8 mouse cellular contexts compared by ENCODE assay signal in the genomic region with DNA sequence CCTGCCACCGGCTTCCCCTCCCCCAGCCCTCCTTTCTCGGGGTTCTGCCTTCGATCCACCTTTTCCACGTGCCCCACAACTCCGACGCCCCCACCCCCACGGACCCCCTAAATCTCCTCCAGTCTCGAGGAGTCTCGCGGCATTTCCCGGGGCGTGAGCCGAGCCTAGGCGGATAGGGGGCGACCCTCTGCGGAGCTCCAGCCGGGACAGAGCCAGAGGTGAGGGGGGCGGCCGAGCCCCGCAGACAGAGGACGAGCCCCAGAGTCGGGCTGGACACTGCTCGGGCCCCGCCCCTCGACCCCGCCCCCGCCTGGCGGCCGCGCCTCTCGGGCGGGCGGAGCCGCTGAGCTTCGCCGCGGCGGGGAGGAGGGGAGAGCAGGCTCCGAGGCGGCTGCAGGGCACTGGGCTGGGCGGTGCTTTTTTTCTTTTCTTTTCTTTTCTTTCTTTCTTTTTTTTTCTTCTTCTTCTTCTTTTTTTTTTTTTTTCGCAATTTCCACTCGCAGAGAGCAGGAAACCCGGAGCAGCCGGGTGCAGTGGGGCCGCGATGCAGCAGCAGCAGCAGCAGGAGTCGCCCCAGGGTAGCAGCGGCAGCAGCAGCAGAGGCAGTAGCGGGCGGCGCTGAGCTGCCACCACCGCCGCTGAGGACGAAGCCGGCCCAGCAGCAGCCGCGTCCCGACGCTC. TPM values are rescaled to one million over a fixed set of nuclear protein-coding genes. Genes with fewer than 3 reads are reported as not detected.
A peak's percentile ranks its signal among the peaks of the same experiment; 100 is the strongest.
DNase-seq lines count a peak whose midpoint lies in the region; ATAC-seq and TF ChIP-seq lines count a peak whose summit lies in the region.

Sh3kbp1 (plus strand) TSS at position 366 of the 681 bp plus-strand sequence.

- H3ac ChIP-seq in C2C12 (ENCODE audit: control insufficient read depth, insufficient read length, low read depth): peak within 1 kb of the TSS; percentile 98

- peak within 1 kb of the TSS; percentile 70 for H3K9ac ChIP-seq in kidney, embryonic 14.5 days (ENCODE audit: low read depth, low read length)
- H3K9ac ChIP-seq in midbrain, postnatal 0 days (replicated peaks; ENCODE audit: low read length, poor library complexity, severe bottlenecking): peak within 1 kb of the TSS; percentile 55

- H3K4me1 ChIP-seq in heart, embryonic 10.5 days: peaks cover 6% of the 10 kb centered on the region; the same call in 1 of the 2 replicates
- H3K4me1 ChIP-seq in kidney, embryonic 14.5 days (ENCODE audit: control insufficient read depth, insufficient read depth, low read length): no peaks in the 10 kb centered on the region
- no peaks in the 10 kb centered on the region for H3K4me1 ChIP-seq in midbrain, postnatal 0 days (ENCODE audit: insufficient read depth, low read length)

- 16% methylated on average over 57 of the region's 60 CpGs for WGBS in heart, embryonic 10.5 days
- WGBS in kidney, embryonic 14.5 days: 36% methylated on average over 53 of the region's 60 CpGs
- WGBS in midbrain, postnatal 0 days: 18% methylated on average over 39 of the region's 60 CpGs

- H3K27ac ChIP-seq in heart, embryonic 10.5 days: peak within 1 kb of the TSS; percentile 79
- peak within 1 kb of the TSS; percentile 62; the same call in 1 of the 2 replicates for H3K27ac ChIP-seq in kidney, embryonic 14.5 days (ENCODE audit: low read depth, low read length)
- peak within 1 kb of the TSS; percentile 62 for H3K27ac ChIP-seq in midbrain, postnatal 0 days (ENCODE audit: low read depth, low read length)

- ATAC-seq in erythroblast, adult 5-6 weeks (replicated peaks; ENCODE audit: low FRiP score, poor library complexity, severe bottlenecking): peak; percentile 88
- peak; percentile 92 for ATAC-seq in kidney, embryonic 14.5 days (ENCODE audit: low FRiP score, low TSS enrichment)
- peak; percentile 84 for ATAC-seq in midbrain, postnatal 0 days (ENCODE audit: low FRiP score)

- peak; percentile 68 for TF ChIP-seq CTCF in C2C12 (IDR thresholded peaks at IDR 0.05; ENCODE audit: control insufficient read depth, insufficient read depth, insufficient read length)
- no peak; the same call in 1 of the 2 replicates for TF ChIP-seq CTCF in midbrain, postnatal 0 days (IDR thresholded peaks at IDR 0.05)

- H3K9me3 ChIP-seq in heart, embryonic 10.5 days: no peaks in the 10 kb centered on the region
- H3K9me3 ChIP-seq in kidney, embryonic 14.5 days (ENCODE audit: control insufficient read depth, low read length): no peaks in the 10 kb centered on the region
- no peaks in the 10 kb centered on the region for H3K9me3 ChIP-seq in midbrain, postnatal 0 days (ENCODE audit: low read length)

- no peaks in the 10 kb centered on the region for H3K36me3 ChIP-seq in C2C12 (ENCODE audit: control insufficient read depth, insufficient read depth)
- no peaks in the 10 kb centered on the region for H3K36me3 ChIP-seq in heart, embryonic 10.5 days
- H3K36me3 ChIP-seq in kidney, embryonic 14.5 days (ENCODE audit: control insufficient read depth, insufficient read depth, low read length): no peaks in the 10 kb centered on the region
- no peaks in the 10 kb centered on the region for H3K36me3 ChIP-seq in midbrain, postnatal 0 days (ENCODE audit: insufficient read depth, low read length)

- no peaks in the 10 kb centered on the region for H3K27me3 ChIP-seq in C2C12 (ENCODE audit: control insufficient read depth, insufficient read depth, insufficient read length)
- peaks cover 16% of the 10 kb centered on the region; the same call in 1 of the 2 replicates for H3K27me3 ChIP-seq in heart, embryonic 10.5 days (ENCODE audit: insufficient read depth, poor library complexity, severe bottlenecking)
- no peaks in the 10 kb centered on the region for H3K27me3 ChIP-seq in kidney, embryonic 14.5 days (ENCODE audit: control insufficient read depth, insufficient read depth, low read length)
- H3K27me3 ChIP-seq in midbrain, postnatal 0 days (ENCODE audit: insufficient read depth, low read length): no peaks in the 10 kb centered on the region

- H3K4me2 ChIP-seq in kidney, embryonic 14.5 days (replicated peaks; ENCODE audit: low read depth, low read length): peak within 1 kb of the TSS; percentile 57
- peak within 1 kb of the TSS; percentile 57 for H3K4me2 ChIP-seq in midbrain, postnatal 0 days (ENCODE audit: low read depth, low read length, poor library complexity, severe bottlenecking)

- H3K79me2 ChIP-seq in C2C12 (ENCODE audit: control insufficient read depth, insufficient read depth): peaks cover 40% of the 10 kb centered on the region

- H3K4me3 ChIP-seq in C2C12 (ENCODE audit: insufficient read depth, poor library complexity, severe bottlenecking): peak within 1 kb of the TSS; percentile 52
- H3K4me3 ChIP-seq in heart, embryonic 10.5 days: peak within 1 kb of the TSS; percentile 67
- peak within 1 kb of the TSS; percentile 53 for H3K4me3 ChIP-seq in kidney, embryonic 14.5 days (ENCODE audit: low read length)
- H3K4me3 ChIP-seq in midbrain, postnatal 0 days (ENCODE audit: low read depth, low read length): peak within 1 kb of the TSS; percentile 60

- peaks cover 13% of the 10 kb centered on the region for H3K79me3 ChIP-seq in C2C12 (ENCODE audit: low read depth)

- DNase-seq in brain, adult 2 months (ENCODE audit: low read depth, low spot score): peak; percentile 52
- peak; percentile 76 for DNase-seq in heart, embryonic 10.5 days (ENCODE audit: low spot score)
- DNase-seq in liver: peak; percentile 84
- DNase-seq in midbrain, postnatal 0 days (ENCODE audit: low spot score): peak; percentile 55
- peak; percentile 73 to 85 for DNase-seq in spleen, postnatal 4 days (ENCODE audit: low spot score in 2 of 2)

TF ChIP-seq in C2C12, 6 proteins besides CTCF, POLR2A, EP300 and RAD21:
- TF ChIP-seq MYOG (IDR thresholded peaks at IDR 0.05; ENCODE audit: control insufficient read depth, extremely low read depth, insufficient read length) (no peak), USF1 (IDR thresholded peaks at IDR 0.05; ENCODE audit: low read depth) (no peak), FOSL1 (IDR thresholded peaks at IDR 0.05; ENCODE audit: insufficient read depth, low read length, poor library complexity, severe bottlenecking) (no peak), MYOD1 (IDR thresholded peaks at IDR 0.05; ENCODE audit: control insufficient read depth, insufficient read length, low read depth) (no peak), MAX (IDR thresholded peaks at IDR 0.05) (no peak), CEBPB (IDR thresholded peaks at IDR 0.05; ENCODE audit: low read depth) (no peak)

RNA-seq across cellular contexts. Expression of gene Sh3kbp1, which starts in this region (rescaled TPM):
- polyA plus RNA-seq in C2C12 (2012; fragmentation: generic; extraction: Trizol): 46.2 TPM
- total RNA-seq in erythroblast, adult 5-6 weeks (2015; ENCODE audit: low replicate concordance): 24.8 and 32.6 TPM in 2 replicates
- 27.6 and 37.1 TPM in 2 replicates for total RNA-seq in erythroblast, adult 5-6 weeks (2017; ENCODE audit: low replicate concordance)
- 54.1 and 80.8 TPM in 2 replicates for polyA plus RNA-seq in heart, embryonic 10.5 days (2016; fragmentation: Nextera tagmentation; extraction: Ambion mirVana)
- polyA plus RNA-seq in kidney, embryonic 14.5 days (2014; fragmentation: Nextera tagmentation; extraction: Ambion mirVana): 28.0 and 41.5 TPM in 2 replicates
- total RNA-seq in midbrain, postnatal 0 days (2014; rRNA removed): 41.9 and 56.3 TPM in 2 replicates
- 37.0 and 42.4 TPM in 2 replicates for polyA plus RNA-seq in midbrain, postnatal 0 days (2015; fragmentation: Nextera tagmentation; extraction: Ambion mirVana)

Comparison
In these comparisons a context has a peak if more than half of its experiments do, and no peak if none do; other contexts are left out.
1. Peak in every context shown above with its lines: DNase-seq, ATAC-seq, H3K4me3 ChIP-seq and H3K27ac ChIP-seq.